Mouse (Mus musculus) adrenal gland, adult 18-20 months (tissue): ENCODE data around the gene Gm10340. TPM values are rescaled to one million over a fixed set of nuclear protein-coding genes. Genes with fewer than 3 reads are reported as not detected.
"Not testable (repeated sequence)": the region's sequence is repeated elsewhere in the genome, so short reads cannot be mapped to it uniquely, and the experiment has no call there.

ENCODE experiments used
- DNase-seq, 2 experiments: peaks; one replicate each; pipeline ENCODE4 v3.0.0; 2021 to 2022; ENCODE audit warnings: low spot score in 2 of 2
- long read RNA-seq, 2 experiments: library from polyadenylated mRNA; stranded (forward); transcript quantifications; one replicate each; pipeline ENCODE4 v2.0.0; 2021
- total RNA-seq, 2 experiments: library from RNA; stranded (reverse); gene quantifications; 1 replicate in 1 of 2; 2 replicates in 1 of 2; pipeline ENCODE4 v1.2.3; 2021

Gm10340 gene
- total RNA-seq, result not detected
- long read RNA-seq, experiment 1, result 0 reads
- long read RNA-seq, experiment 2, result 0 reads

- not testable (repeated sequence) for DNase-seq
Measured at GRCm38 (mm10) chr14:3133697-3134096, at the start of gene Gm10340. Gm10340 (plus strand) TSS chr14:3133997.

DNA sequence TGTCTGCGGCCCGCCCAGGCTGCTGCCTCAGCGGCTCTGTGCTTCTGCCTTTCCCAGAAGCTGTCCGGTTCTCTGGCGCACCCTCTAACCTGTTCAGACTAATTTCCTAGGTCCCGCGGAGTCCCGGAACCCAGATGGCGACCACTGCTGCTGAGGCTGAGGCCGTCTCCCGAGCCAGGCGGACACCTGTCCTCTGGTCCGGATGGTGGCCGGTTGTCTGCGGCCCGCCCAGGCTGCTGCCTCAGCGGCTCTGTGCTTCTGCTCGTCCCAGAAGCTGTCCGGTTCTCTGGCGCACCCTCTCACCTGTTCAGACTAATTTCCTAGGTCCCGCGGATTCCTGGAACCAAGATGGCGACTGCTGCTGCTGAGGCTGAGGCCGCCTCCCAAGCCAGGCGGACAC is 17.7 kb upstream of the Gm10340 start:
- DNase-seq, result peak; percentile 3 to 19

GRCm38 (mm10) chr14:3187955-3188354 is 54.2 kb downstream of the Gm10340 start, which contains the start of gene Gm5795:
Gm5795 (plus strand) TSS chr14:3188255.
- DNase-seq, result not testable (repeated sequence)

Other genes starting within 250 kb of the Gm10340 start
- gene Gm2888, start 104.0 kb upstream of the Gm10340 start, total RNA-seq, result not detected
- under 1 TPM in 1 of 2 experiments, not detected in 1; 0.30 TPM for gene Gm2897, start 84.7 kb upstream of the Gm10340 start, total RNA-seq
- not detected for gene Gm5795, start 54.3 kb downstream of the Gm10340 start, total RNA-seq
- under 1 TPM in 1 of 2 experiments, not detected in 1; 0.48 TPM for gene D830030K20Rik, start 74.5 kb downstream of the Gm10340 start, total RNA-seq
- gene Gm2956, start 198.6 kb downstream of the Gm10340 start, total RNA-seq, result not detected